Mouse (Mus musculus): ENCODE measurements around the gene Entpd3.
"Not testable (repeated sequence)": the region's sequence is repeated elsewhere in the genome, so short reads cannot be mapped to it uniquely, and the experiment has no call there.

Gene Entpd3

GRCm38 (mm10) chr9:120539662-120540251, at the start of gene Entpd3:
TSS of gene Entpd3 (plus strand) at chr9:120539818.
- peak; percentile 23 for DNase-seq

GRCm38 (mm10) chr9:120491509-120491908, 48.1 kb upstream of the Entpd3 start:
- no peak for DNase-seq

DNA sequence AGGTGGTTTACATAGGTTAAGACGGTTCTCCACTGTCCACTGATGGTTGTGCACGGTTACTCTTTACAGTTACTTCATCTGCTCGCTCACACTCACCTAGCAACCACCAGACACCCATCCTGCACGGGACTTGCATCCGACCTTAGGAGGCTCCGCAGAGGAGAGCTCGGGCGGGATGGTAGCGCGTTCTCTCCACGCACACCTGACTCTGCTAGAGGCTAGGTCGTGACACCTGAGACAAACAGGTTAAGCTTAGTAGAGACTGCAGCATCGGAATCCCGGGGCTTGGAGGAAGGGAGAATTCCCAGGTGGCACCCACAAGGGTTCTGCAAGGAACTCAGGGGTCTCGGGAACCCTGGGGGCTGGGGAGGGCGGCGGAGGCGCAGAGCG, 47.6 kb upstream of the Entpd3 start, which contains the start of gene Eif1b:
Gene Eif1b (plus strand): TSS at position 223 of the 390 bp plus-strand sequence.
- no peak for DNase-seq

- DNase-seq, result peak; percentile 85
Observed at GRCm38 (mm10) chr9:120492400-120493351, 46.9 kb upstream of the Entpd3 start.

- DNase-seq, result no peak
Observed at GRCm38 (mm10) chr9:120493781-120494180, 45.8 kb upstream of the Entpd3 start.

DNA sequence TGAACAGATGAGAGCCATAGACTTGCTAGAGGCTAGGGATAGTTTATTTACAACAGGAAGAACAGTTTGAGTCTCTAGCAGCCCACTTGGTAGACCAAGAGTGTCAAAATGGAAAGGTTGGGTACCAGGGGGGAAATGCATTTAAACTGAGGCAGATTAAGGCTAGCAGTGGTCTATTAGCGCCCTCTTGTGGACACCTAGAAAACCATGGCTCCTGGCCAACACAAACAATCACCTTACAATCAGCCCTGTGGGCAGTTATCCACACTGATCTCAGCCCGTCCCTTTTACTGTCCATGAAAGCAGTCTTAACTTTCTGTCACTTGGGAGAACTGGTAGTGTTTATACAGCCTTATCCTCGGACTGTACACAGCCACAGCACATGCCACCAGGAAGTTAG, 42.9 kb upstream of the Entpd3 start:
- DNase-seq, result peak; percentile 64

DNA sequence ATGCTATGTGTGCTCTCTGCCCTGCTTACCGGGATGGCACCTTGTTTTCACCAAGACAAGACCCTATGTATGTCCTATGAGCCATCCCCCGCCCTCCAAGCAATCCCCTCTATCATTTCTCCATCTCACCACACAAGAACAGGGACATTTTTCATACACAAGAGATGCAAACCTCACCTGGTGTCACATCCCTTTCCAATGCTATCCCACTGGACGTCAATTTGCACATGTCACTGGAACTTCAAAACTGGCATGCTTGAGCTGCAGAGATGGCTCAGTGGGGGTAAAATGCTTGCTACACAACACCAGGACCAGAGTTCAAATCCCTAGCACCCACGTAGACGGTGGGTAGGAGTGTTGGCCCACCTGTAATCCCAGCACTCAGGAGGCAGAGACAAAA, 41.6 kb upstream of the Entpd3 start:
- no peak for DNase-seq

DNA sequence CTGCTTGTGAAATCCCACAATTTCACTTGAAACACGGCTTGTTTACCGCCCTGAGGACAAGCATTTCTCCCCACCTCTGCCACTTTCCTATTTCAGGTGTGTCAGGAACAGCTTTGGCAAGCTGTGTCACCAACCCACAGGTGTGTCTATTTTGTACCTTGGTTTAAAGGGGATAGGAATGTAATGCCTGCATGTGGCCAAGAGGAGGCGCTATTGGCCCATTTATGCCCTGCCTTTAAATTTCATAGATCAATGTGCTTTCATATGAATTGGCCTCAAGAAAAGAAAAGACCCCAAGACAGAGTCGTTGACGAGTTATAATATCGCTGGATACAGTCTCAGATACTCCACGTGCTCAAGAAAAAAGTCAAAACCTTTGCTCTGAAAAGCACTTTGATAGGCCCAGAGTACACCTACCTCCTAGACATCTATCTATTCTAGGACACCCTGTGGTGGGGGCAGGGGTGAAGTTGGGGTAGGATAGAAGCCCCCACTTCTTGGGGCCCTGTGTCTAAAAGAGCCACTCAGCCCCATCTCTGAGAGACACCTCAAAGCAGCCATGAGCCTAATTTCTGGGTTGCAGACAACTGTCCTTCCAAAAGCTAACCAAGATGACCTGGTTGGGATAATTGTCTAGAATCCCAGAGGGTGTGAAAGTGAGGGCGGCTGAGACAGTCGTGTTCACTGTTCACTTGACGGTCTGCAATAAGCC, 38.3 kb upstream of the Entpd3 start:
- DNase-seq, result no peak

DNA sequence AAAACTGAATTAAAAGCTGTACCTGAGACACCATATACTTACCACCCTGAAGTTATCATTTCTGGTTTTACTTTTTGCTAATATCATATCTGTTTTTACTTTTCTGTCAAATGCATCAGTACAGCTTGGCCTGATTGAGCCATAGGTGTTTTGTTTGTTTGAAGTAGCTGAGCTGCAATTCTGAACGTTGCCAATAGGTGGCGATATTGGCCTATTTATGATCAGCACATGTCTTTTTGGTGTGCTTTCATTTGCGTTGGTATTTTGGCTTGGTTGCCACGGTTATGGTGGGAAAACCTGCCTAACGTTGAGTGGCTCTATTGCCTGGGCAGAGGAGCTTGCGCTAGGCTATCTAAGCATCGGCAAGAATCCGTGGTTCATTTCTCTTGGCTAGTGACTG, 37.6 kb upstream of the Entpd3 start:
- peak; percentile 76 for DNase-seq

DNA sequence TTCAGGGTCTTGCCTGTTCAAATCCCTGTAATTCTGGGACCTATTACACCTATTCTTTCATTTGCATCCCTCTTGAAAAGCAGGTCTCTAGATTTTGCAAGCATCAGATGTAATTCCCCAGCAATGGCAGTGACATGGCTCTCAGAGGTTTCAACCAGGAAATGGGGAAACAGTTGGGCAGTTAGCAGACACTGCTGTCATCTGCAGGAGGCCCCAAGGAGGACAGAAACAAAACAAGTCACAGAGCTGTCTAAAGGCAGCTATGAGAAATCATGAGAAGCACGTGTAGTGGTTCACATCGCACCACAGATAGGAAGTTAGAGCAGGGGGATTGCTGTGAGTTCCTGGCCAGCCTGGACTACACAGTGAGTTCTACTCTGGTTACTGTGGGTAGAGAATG, 35.2 kb upstream of the Entpd3 start:
- DNase-seq, result no peak

GRCm38 (mm10) chr9:120511781-120512180, 27.8 kb upstream of the Entpd3 start:
- DNase-seq, result peak; percentile 31

DNA sequence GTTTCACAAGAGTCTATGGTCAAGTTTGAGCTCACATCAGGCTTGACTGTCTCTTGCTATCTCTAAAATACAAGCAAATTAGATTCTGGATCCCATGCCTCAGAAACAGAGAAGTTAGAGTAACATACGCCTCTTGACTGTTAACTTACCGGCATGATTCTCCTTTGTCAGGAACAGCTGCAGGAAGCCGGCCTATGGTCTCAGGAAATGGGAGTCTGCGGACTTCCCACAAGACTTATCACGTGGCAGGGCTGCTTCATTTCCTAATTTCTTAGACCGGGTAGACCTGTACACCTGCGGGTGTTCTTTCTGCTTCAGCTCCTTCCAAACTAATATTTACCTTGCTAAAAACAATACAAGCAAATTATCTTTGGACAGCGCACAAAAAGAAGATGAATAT, 22.9 kb upstream of the Entpd3 start:
- DNase-seq, result no peak

DNA sequence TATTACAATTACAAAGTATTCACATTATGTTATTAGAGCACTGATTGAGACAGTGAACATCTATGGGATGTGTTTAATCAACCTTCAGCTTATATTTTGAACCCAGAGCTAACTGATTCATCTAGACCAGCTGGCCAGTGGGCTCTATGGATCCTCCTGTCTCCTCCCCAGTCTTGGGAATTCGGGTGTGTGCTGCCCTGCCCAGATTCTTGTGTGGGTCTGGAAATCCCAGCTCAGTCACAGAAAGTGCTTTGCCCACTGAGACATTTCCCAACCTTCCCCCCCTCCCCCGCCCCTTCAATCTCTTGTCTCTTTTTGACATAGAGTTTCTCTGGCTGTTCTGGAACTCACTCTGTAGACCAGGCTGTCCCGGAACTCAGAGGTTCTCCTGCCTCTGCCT, 20.7 kb upstream of the Entpd3 start:
- DNase-seq, result no peak

DNA sequence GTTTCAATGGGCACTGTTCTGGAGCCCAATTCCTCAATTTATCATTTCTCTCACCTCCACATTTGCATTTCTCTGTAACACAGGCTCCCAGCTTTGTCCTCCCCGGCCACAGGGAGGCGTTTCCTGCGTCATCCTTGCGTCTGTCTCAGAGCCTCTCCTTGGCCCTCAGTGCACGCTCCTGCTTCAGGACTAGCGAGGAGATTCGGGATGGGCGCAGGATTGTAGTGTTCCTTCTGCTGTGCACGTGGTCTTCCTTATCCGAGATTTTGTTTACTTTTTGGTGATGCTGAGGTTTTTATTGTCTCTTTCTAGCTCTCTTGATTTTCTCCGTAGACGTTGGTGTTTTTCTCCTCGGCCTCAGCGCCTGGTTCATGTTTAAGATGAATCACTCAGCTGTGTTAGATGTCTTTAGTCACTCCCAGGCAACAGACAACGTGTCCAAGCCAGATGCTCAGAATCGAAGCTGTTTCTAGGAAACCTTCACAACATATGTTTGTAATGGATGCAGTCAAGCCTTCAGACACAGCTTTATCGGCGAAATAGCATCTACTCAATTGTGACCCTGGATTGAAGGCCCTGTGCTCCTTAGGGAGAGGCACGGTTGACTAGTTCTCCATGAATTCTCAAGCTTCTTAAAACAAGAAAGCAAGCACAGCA, 20.0 kb upstream of the Entpd3 start:
- no peak for DNase-seq

DNA sequence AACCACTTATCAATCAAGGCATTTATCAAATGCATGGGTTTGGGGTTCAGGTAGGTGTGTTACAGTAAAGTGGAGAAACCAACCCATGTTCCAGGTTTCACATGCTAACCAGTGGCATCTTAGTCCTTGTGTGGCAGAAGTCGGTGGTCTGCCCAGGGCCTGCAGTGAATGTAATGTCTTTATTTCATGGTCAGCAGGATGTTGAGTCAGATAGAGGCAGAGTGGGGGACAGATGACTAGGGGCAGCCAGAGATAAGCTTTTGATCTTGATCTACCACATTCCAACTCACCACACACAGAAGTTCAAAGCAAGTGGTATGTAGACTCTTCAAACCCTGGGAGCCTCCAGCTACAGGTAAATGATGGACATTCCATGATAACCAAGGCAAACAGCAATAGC, 18.5 kb upstream of the Entpd3 start:
- no peak for DNase-seq

DNA sequence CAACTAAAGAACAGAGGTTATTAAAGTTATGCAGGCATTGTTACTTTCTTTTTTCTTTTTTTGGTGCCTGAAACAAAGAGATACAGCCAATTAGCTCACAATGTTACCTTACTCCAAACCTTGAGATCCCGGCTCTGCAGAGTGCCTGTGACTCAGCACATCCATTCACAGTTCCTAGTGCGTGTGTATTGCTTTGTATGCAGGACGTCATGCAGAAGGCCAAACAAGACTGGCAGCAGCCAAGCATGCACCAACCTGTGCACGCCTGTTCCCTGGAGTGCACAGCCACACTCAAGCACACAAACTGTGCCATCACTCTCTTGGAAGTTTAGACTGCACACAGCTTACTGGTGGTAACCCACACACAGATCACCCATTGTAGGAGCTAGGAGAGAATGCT, 12.3 kb upstream of the Entpd3 start:
- DNase-seq, result no peak

DNA sequence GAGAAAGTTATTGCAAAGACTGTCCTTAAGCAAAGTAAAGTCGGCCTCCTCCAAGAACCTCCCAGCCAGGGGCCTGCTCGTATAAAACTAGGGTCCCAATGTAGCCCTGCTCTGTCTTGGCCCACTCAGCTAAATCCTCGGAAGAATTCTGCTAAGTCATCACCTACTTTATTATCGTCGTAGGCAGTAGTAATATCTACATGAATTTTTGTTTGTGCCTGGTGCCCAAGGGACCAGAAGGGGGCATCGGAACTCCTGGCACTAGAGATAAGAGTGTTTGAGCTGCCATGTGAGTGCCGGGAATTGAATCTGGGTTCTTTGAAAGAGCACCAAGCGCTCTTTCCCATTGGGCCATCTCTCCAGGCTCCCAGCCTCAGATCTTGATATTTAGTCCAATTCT, 11.7 kb upstream of the Entpd3 start:
- no peak for DNase-seq

DNA sequence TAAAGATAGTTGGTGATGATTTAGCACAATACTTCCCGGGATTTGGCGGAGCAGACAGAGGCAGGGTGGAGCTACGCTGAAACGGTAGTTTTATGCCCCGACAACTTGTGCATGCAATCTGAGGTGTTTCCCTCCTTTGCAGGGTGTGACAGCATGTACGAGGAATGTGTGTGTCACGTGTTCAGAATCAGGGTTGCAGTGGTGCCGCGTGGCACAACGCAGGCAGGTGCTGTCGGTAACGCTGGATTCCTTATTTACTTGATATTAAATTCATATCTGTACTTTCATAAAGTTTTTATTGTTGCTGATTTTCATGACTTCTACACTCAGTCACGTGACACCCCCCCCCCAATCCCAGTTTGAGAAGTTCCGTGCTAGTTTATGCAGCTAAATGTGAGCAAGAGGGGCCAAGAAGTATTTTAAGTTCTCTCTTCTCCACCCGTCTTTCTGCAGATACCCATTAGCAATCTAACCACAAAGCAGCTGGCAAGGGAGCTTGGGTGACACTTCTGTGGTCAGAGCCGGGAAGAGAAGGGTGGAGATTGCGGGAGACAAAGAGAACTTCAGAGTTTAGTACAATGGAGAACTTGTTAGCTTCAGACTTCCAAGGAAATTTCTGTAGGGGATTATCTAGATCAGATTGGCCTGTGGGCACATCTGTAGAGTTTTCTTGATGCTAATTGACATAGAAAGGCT, 10.7 kb upstream of the Entpd3 start:
- DNase-seq, result no peak

DNA sequence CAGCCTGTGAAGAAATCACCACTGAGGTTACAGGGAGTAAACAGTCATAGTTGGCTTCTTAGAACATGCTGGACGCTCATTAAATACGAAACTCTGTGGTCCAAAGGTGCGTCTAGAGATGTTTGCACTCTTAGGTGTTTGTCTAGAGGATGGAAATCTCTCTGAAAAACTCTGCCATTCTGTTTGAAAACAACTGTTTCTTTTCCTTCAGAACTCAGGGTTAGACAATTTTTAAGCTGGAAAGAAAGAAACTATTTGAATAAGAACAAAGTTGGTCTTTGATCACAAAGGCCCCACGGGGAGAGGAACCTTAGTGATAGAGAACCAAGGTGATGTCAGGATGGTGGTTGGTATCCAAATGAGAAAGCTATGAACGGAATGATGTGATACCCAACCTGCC, 9.1 kb upstream of the Entpd3 start:
- DNase-seq, result no peak

GRCm38 (mm10) chr9:120532062-120532461, 7.6 kb upstream of the Entpd3 start:
- no peak for DNase-seq

DNA sequence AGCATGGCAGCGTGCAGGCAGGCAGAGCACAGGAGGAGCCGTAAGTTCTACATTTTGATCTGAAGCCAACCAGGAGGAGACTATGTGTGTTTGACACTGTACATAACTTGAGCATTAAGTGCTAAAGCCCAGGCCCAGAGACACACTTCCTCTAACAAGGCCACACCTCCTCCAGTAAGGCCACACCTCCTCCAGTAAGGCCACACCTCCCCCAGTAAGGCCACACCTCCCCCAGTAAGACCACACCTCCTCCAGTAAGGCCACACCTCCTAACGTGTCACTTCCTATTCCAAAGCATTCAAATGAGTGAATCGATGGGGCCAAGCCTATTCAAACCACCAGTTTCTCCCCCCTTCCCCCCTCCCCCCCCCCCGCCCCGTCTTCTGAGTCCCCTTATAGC, 6.9 kb upstream of the Entpd3 start:
- DNase-seq, result no peak

DNA sequence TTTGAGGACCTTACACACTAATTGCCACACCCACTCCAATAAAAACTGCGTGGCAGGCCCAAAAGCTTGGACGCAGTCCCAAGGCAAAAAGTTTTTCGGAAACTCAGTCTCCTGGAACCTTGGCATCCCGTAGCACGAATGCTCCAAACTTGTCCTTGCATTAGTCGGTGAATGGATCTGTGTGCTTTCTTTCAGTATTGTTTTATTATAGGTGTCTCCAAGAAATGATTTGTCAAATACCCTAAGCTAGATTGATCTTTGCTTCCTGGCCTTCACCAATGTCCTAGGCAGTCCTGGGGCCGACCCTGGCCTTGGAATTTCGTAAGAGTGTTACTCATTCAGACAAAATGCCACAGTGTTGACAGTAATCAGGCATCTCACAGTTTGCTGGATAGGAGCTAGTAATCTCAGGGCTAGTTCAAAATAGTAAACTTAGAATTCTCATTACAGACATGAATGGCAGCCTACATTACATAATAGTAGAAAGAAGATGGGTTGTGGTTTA, 6.1 kb upstream of the Entpd3 start:
- not testable (repeated sequence) for DNase-seq
